Mouse (Mus musculus) CH12.LX (cell line): ENCODE measurements around the gene Rilpl1. TPM values are rescaled to one million over a fixed set of nuclear protein-coding genes. Genes with fewer than 3 reads are reported as not detected.

ENCODE experiments used
- DNase-seq: peaks from one replicate; pipeline ENCODE4 v3.0.0-alpha.2; 2013; ENCODE audit errors: extremely low read depth
- H3K27ac ChIP-seq: 2 replicates; pipeline ENCODE4 v1.5.1; 2012; ENCODE audit warnings: low read depth, mild to moderate bottlenecking, control low read depth, moderate library complexity; ENCODE audit not compliant: insufficient read depth
- H3K27me3 ChIP-seq: replicated peaks from 2 replicates; pipeline ENCODE3; 2012; ENCODE audit warnings: inconsistent platforms
- H3K36me3 ChIP-seq, 2 experiments: replicated peaks in 1 of 2; 2 replicates each; pipeline versions ENCODE3 to v1.6.1; 2012; ENCODE audit warnings: inconsistent platforms in 1 of 2, low read length in 1 of 2, mild to moderate bottlenecking in 1 of 2, mixed read lengths in 1 of 2, moderate library complexity in 1 of 2; ENCODE audit not compliant: control insufficient read depth in 1 of 2, insufficient read depth in 1 of 2
- H3K4me1 ChIP-seq, 2 experiments: 2 replicates each; pipeline ENCODE4 v1.6.1; 2012; ENCODE audit warnings: inconsistent platforms in 1 of 2, moderate library complexity in 1 of 2; ENCODE audit not compliant: insufficient read depth in 2 of 2, control insufficient read depth in 1 of 2
- H3K4me2 ChIP-seq: 2 replicates; pipeline ENCODE4 v1.6.1; 2012; ENCODE audit warnings: low read depth, mild to moderate bottlenecking, control low read depth; ENCODE audit not compliant: poor library complexity, insufficient read depth, severe bottlenecking
- H3K4me3 ChIP-seq, 3 experiments: fragments of 150-350 bp in 1 of 3; sonication (generic) in 1 of 3; replicated peaks in 1 of 3; 2 replicates each; pipeline versions ENCODE3 to v1.5.1; 2011 to 2012; ENCODE audit warnings: low read depth in 2 of 3, low read length in 2 of 3, mild to moderate bottlenecking in 2 of 3, moderate library complexity in 2 of 3, control low read depth in 1 of 3, improper control_type of control experiment in 1 of 3, inconsistent platforms in 1 of 3, mixed read lengths in 1 of 3; ENCODE audit not compliant: poor library complexity in 1 of 3
- H3K79me2 ChIP-seq: replicated peaks from 2 replicates; pipeline ENCODE4 v1.6.1; 2012; ENCODE audit warnings: mild to moderate bottlenecking, moderate library complexity; ENCODE audit not compliant: control insufficient read depth, poor library complexity, insufficient read depth, severe bottlenecking; ENCODE audit errors: extremely low read depth
- H3K9ac ChIP-seq: 2 replicates; pipeline ENCODE4 v1.6.1; 2012; ENCODE audit warnings: low read depth, mild to moderate bottlenecking, control low read depth, moderate library complexity; ENCODE audit not compliant: insufficient read depth
- H3K9me3 ChIP-seq: replicated peaks from 2 replicates; pipeline ENCODE3; 2012; ENCODE audit warnings: low read length, inconsistent platforms, mixed read lengths
- CHD1 ChIP-seq: IDR thresholded peaks from 2 replicates; pipeline ENCODE4 v1.6.1; 2012; ENCODE audit warnings: low read depth, low read length, improper control_type of control experiment, inconsistent platforms
- CHD2 ChIP-seq: IDR thresholded peaks from 2 replicates; pipeline ENCODE4 v1.6.1; 2011; ENCODE audit warnings: low read length, improper control_type of control experiment
- CTCF ChIP-seq, 2 experiments: IDR thresholded peaks in 1 of 2; conservative IDR thresholded peaks in 1 of 2; 2 replicates each; pipeline ENCODE4 v1.5.1; 2011 to 2012; ENCODE audit warnings: low read depth in 2 of 2, low read length in 2 of 2, improper control_type of control experiment in 1 of 2, inconsistent platforms in 1 of 2, mild to moderate bottlenecking in 1 of 2, moderate library complexity in 1 of 2
- ETS1 ChIP-seq: conservative IDR thresholded peaks from 2 replicates; pipeline ENCODE4 v1.6.1; 2012; ENCODE audit warnings: low read depth, mild to moderate bottlenecking, inconsistent platforms, low read length, improper control_type of control experiment, moderate library complexity
- GABPA ChIP-seq: IDR thresholded peaks from 2 replicates; pipeline ENCODE4 v1.6.1; 2012; ENCODE audit warnings: low read depth, low read length, improper control_type of control experiment, inconsistent platforms; ENCODE audit not compliant: insufficient replicate concordance
- HCFC1 ChIP-seq: IDR thresholded peaks from 2 replicates; pipeline ENCODE4 v1.6.1; 2012; ENCODE audit warnings: low read depth, mild to moderate bottlenecking, inconsistent platforms, low read length, improper control_type of control experiment
- IRF4 ChIP-seq: IDR thresholded peaks from 2 replicates; pipeline ENCODE4 v1.6.1; 2014; ENCODE audit warnings: low read depth, mild to moderate bottlenecking, inconsistent platforms, low read length, improper control_type of control experiment
- JUN ChIP-seq: IDR thresholded peaks from 2 replicates; pipeline ENCODE4 v1.6.1; 2011; ENCODE audit warnings: low read depth, mild to moderate bottlenecking, low read length, improper control_type of control experiment, moderate library complexity; ENCODE audit not compliant: insufficient read depth
- JUND ChIP-seq: conservative IDR thresholded peaks from 2 replicates; pipeline ENCODE4 v1.6.1; 2011; ENCODE audit warnings: low read depth, low read length, improper control_type of control experiment
- KAT2A ChIP-seq: IDR thresholded peaks from 2 replicates; pipeline ENCODE4 v1.6.1; 2012; ENCODE audit warnings: low read length, improper control_type of control experiment, inconsistent platforms; ENCODE audit not compliant: insufficient replicate concordance
- MAFK ChIP-seq: IDR thresholded peaks from 2 replicates; pipeline ENCODE4 v1.6.1; 2011; ENCODE audit warnings: low read length, improper control_type of control experiment; ENCODE audit not compliant: insufficient replicate concordance
- MAX ChIP-seq: IDR thresholded peaks from 2 replicates; pipeline ENCODE4 v1.6.1; 2011; ENCODE audit warnings: low read length, improper control_type of control experiment
- MEF2A ChIP-seq: IDR thresholded peaks from 2 replicates; pipeline ENCODE4 v1.6.1; 2014; ENCODE audit warnings: low read depth, mild to moderate bottlenecking, inconsistent platforms, low read length, improper control_type of control experiment, borderline replicate concordance
- MYC ChIP-seq: IDR thresholded peaks from 2 replicates; pipeline ENCODE4 v1.6.1; 2011; ENCODE audit warnings: low read depth, mild to moderate bottlenecking, improper control_type of control experiment, low read length
- NELFE ChIP-seq: IDR thresholded peaks from 2 replicates; pipeline ENCODE4 v1.6.1; 2011; ENCODE audit warnings: low read depth, low read length, improper control_type of control experiment
- NRF1 ChIP-seq: IDR thresholded peaks from 2 replicates; pipeline ENCODE4 v1.6.1; 2014; ENCODE audit warnings: low read depth, mild to moderate bottlenecking, inconsistent platforms, low read length, improper control_type of control experiment, moderate library complexity
- POLR2AphosphoS2 ChIP-seq: IDR thresholded peaks from 2 replicates; pipeline ENCODE4 v1.6.1; 2011; ENCODE audit warnings: low read depth, low read length, improper control_type of control experiment
- RAD21 ChIP-seq: IDR thresholded peaks from 2 replicates; pipeline ENCODE4 v1.6.1; 2011; ENCODE audit warnings: low read depth, mild to moderate bottlenecking, low read length, improper control_type of control experiment, moderate library complexity
- RCOR1 ChIP-seq: conservative IDR thresholded peaks from 2 replicates; pipeline ENCODE4 v1.6.1; 2012; ENCODE audit warnings: low read depth, mild to moderate bottlenecking, inconsistent platforms, low read length, improper control_type of control experiment
- SIN3A ChIP-seq: IDR thresholded peaks from 2 replicates; pipeline ENCODE4 v1.6.1; 2012; ENCODE audit warnings: low read length, improper control_type of control experiment, inconsistent platforms
- SMC3 ChIP-seq: IDR thresholded peaks from 2 replicates; pipeline ENCODE4 v1.6.1; 2011; ENCODE audit warnings: low read depth, low read length, improper control_type of control experiment
- TCF12 ChIP-seq: IDR thresholded peaks from 2 replicates; pipeline ENCODE4 v1.6.1; 2014; ENCODE audit warnings: low read depth, mild to moderate bottlenecking, inconsistent platforms, low read length, improper control_type of control experiment
- USF1 ChIP-seq: IDR thresholded peaks from 2 replicates; pipeline ENCODE4 v1.6.1; 2014; ENCODE audit warnings: low read depth, mild to moderate bottlenecking, inconsistent platforms, low read length, improper control_type of control experiment
- ZC3H11A ChIP-seq: IDR thresholded peaks from 2 replicates; pipeline ENCODE4 v1.6.1; 2012; ENCODE audit warnings: low read depth, mild to moderate bottlenecking, inconsistent platforms, low read length, improper control_type of control experiment
- ZKSCAN1 ChIP-seq: IDR thresholded peaks from 2 replicates; pipeline ENCODE4 v1.6.1; 2012; ENCODE audit warnings: low read depth, inconsistent platforms, low read length, improper control_type of control experiment, borderline replicate concordance
- ZNF384 ChIP-seq: IDR thresholded peaks from 2 replicates; pipeline ENCODE4 v1.6.1; 2012; ENCODE audit warnings: low read depth, low read length, improper control_type of control experiment, inconsistent platforms
- dilution Hi-C: fragments of 300-500 bp; cut with MboI; formaldehyde crosslinking; loops from 2 replicates; pipeline ENCODE4 v1.14.3; 2020; ENCODE audit warnings: low sequenced_read_pairs; ENCODE audit not compliant: extremely low pct_unique_long_range_greater_than_20kb, extremely low pct_ligation_motif_present
- in situ Hi-C: fragments of 300-500 bp; cut with MboI; formaldehyde crosslinking; loops from 3 replicates; pipeline ENCODE4 v1.14.3; 2019; ENCODE audit warnings: low sequenced_read_pairs, low pct_ligation_motif_present, low pct_unique_long_range_greater_than_20kb, mixed read lengths
- polyA plus RNA-seq: library from polyadenylated mRNA; unstranded; fragments of >175 nt; gene quantifications from 2 replicates; pipeline ENCODE4 v1.2.1, GENCODE M21; 2012; ENCODE audit warnings: low read depth; ENCODE audit not compliant: insufficient read length
- total RNA-seq, 2 experiments: library from RNA; depleted of rRNA; stranded (reverse); fragments of 300-350 nt in 1 of 2; fragments of >200 nt in 1 of 2; gene quantifications; 2 replicates each; pipeline ENCODE4 v1.2.3; 2012 to 2014

The Rilpl1 gene
- total and polyA plus RNA-seq, 3 experiments: 3.1 to 5.7 (median 5.4) TPM

GRCm38 (mm10) chr5:124483655-124484396 is 47.4 kb downstream of the Rilpl1 start:
- Histone ChIP-seq H3K4me1 (peaks cover 8 to 43% of the 10 kb centered on the region in 2 experiments; a peak in 3 of 4 replicates), H3K4me2 (peak overlapping the region; percentile 78), H3K27me3 (no peaks in the 10 kb centered on the region), H3K4me3 (peak overlapping the region; percentile 57 to 94 (median 71)), H3K9ac (peak overlapping the region; percentile 99), H3K79me2 (peaks cover 6% of the 10 kb centered on the region; the same call in 1 of the 2 replicates), H3K36me3 (peaks cover 2 to 30% of the 10 kb centered on the region in 2 experiments), H3K9me3 (no peaks in the 10 kb centered on the region), H3K27ac (peak overlapping the region; percentile 75)
- no peak for DNase-seq
- dilution Hi-C loops (no loop called here), in situ Hi-C loops (no loop called here)
- TF ChIP-seq SIN3A: peak; percentile 71; the same call in 1 of the 2 replicates
- TF ChIP-seq KAT2A: no peak
- peak in 1 of 2 experiments; percentile 61; a peak in 2 of 4 replicates for TF ChIP-seq CTCF (conservative IDR thresholded peaks at IDR 0.05 in 1 of 2, IDR thresholded peaks at IDR 0.05 in 1 of 2; ENCODE audit: low read depth in 2 of 2, low read length in 2 of 2)
- TF ChIP-seq JUND: no peak
- TF ChIP-seq ZC3H11A: no peak
- peak; percentile 37 for TF ChIP-seq RAD21
- TF ChIP-seq CHD1: peak; percentile 77; the same call in 1 of the 2 replicates
- TF ChIP-seq SMC3: peak; percentile 49
- no peak for TF ChIP-seq RCOR1
- peak; percentile 73; the same call in 1 of the 2 replicates for TF ChIP-seq MYC
- TF ChIP-seq CHD2: no peak
- TF ChIP-seq ZNF384: 0 out of 2 replicates have a peak, but pooled peaks have one; percentile 4

- Histone ChIP-seq H3K9me3 (no peaks in the 10 kb centered on the region), H3K9ac (peak within 1 kb of the TSS; percentile 99), H3K36me3 (peaks cover 2 to 24% of the 10 kb centered on the region in 2 experiments), H3K4me3 (peak within 1 kb of the TSS; percentile 66 to 94 (median 71)), H3K4me2 (peak within 1 kb of the TSS; percentile 92), H3K27me3 (no peaks in the 10 kb centered on the region), H3K4me1 (peaks cover 8 to 47% of the 10 kb centered on the region in 2 experiments; a peak in 3 of 4 replicates), H3K79me2 (peaks cover 6% of the 10 kb centered on the region; the same call in 1 of the 2 replicates), H3K27ac (peak within 1 kb of the TSS; percentile 93)
- dilution Hi-C loops: no loop called here
- peak; percentile 90 for DNase-seq
- in situ Hi-C loops: no loop called here
- TF ChIP-seq ZNF384 (peak; percentile 38; the same call in 1 of the 2 replicates), TCF12 (peak; percentile 83), JUND (no peak), GABPA (no peak), NELFE (peak; percentile 85), MEF2A (no peak; the same call in none of the 2 replicates), HCFC1 (peak; percentile 80), CHD2 (peak; percentile 85), POLR2AphosphoS2 (no peak; the same call in 1 of the 2 replicates), CHD1 (no peak; the same call in 1 of the 2 replicates), SIN3A (peak; percentile 89), IRF4 (peak; percentile 45), USF1 (no peak), RAD21 (no peak), NRF1 (peak; percentile 95), MAX (peak; percentile 85), CTCF (conservative IDR thresholded peaks at IDR 0.05 in 1 of 2, IDR thresholded peaks at IDR 0.05 in 1 of 2; ENCODE audit: low read depth in 2 of 2, low read length in 2 of 2) (no peak), ZKSCAN1 (no peak), ZC3H11A (peak; percentile 100), MAFK (no peak; the same call in 1 of the 2 replicates), SMC3 (no peak; the same call in 1 of the 2 replicates), JUN (no peak), ETS1 (peak; percentile 31; the same call in 1 of the 2 replicates)
These were observed 48.1 kb downstream of the Rilpl1 start, which contains the start of gene Snrnp35 for GRCm38 (mm10) chr5:124482966-124483654. Gene Snrnp35, plus strand, starts transcription at chr5:124483134.
